Mouse (Mus musculus) stomach, embryonic 16.5 days (tissue): Measurements from ENCODE around the gene Atf2. TPM values are rescaled to one million over a fixed set of nuclear protein-coding genes. Genes with fewer than 3 reads are reported as not detected.
"Not testable (repeated sequence)": the region's sequence is repeated elsewhere in the genome, so short reads cannot be mapped to it uniquely, and the experiment has no call there.

Experiments
- ATAC-seq: fragments of 200-750 bp; cut with Nextera tagmentation; 2 replicates; pipeline ENCODE4 v1.8.0; 2017; ENCODE audit warnings: moderate number of reproducible peaks, moderate TSS enrichment; ENCODE audit not compliant: insufficient read depth, low FRiP score
- H3K27ac ChIP-seq: fragments of 300-500 bp; sonication (generic); 2 replicates; pipeline ENCODE4 v1.5.1; 2014; ENCODE audit warnings: low read length
- H3K27me3 ChIP-seq: fragments of 300-500 bp; sonication (generic); 2 replicates; pipeline ENCODE4 v1.6.1; 2014; ENCODE audit warnings: low read length, control low read depth, mixed read lengths; ENCODE audit not compliant: control insufficient read depth, insufficient read depth
- H3K36me3 ChIP-seq: fragments of 300-500 bp; sonication (generic); 2 replicates; pipeline ENCODE4 v1.6.1; 2014; ENCODE audit warnings: low read length; ENCODE audit not compliant: control insufficient read depth, insufficient read depth
- H3K4me1 ChIP-seq: fragments of 300-500 bp; sonication (generic); 2 replicates; pipeline ENCODE4 v1.6.1; 2014; ENCODE audit warnings: low read length, control low read depth, mixed read lengths; ENCODE audit not compliant: control insufficient read depth, insufficient read depth
- H3K4me2 ChIP-seq: fragments of 300-500 bp; sonication (generic); 2 replicates; pipeline ENCODE4 v1.6.1; 2014; ENCODE audit warnings: low read depth, low read length, mixed read lengths
- H3K4me3 ChIP-seq: fragments of 300-500 bp; sonication (generic); replicated peaks from 2 replicates; pipeline ENCODE4 v1.5.1; 2014; ENCODE audit warnings: mild to moderate bottlenecking, low read length
- H3K9ac ChIP-seq: fragments of 300-500 bp; sonication (generic); 2 replicates; pipeline ENCODE4 v1.6.1; 2014; ENCODE audit warnings: low read length
- H3K9me3 ChIP-seq: fragments of 300-500 bp; sonication (generic); replicated peaks from 2 replicates; pipeline ENCODE4 v1.6.1; 2016; ENCODE audit warnings: low read length, control low read depth; ENCODE audit not compliant: control insufficient read depth
- WGBS: fragments of 180-500 bp; shearing (Covaris S2); extraction: QIAGEN DNeasy Blood & Tissue Kit; methylation state at CpG from one replicate; pipeline ENCODE4 v1.1.7; 2014; 5-methylcytosine and 5-hydroxymethylcytosine counted together
- polyA plus RNA-seq: library from polyadenylated mRNA; unstranded; fragments of >200 nt; fragmentation: Nextera tagmentation; extraction: Ambion mirVana; gene quantifications from 2 replicates; pipeline ENCODE4 v1.2.1, GENCODE M21; 2015

Gene Atf2
- polyA plus RNA-seq, 1 experiment from 2014 or later = 65.4 TPM

DNA sequence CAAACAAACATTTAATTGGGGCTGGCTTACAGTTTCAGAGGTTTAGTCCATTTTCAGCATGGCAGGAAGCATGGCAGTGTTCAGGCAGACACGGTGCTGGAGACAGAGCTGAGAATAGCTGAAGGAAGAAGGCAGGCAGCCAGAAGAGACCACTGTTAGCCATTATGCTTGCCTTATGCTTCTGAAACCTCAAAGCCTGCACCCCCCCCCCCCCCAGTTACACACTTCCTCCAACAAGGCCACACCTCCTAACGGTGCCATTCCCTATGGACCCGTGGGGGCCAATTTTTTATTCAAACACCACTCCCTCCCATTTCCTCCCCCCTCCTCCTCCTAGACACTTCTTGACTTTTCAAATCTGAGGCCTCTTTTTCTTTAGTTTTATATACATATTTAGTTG lies 19.8 kb upstream of the Atf2 start:
- no peak overlapping the region for H3K27ac ChIP-seq
- no peak overlapping the region for H3K4me2 ChIP-seq
- no peak overlapping the region for H3K9ac ChIP-seq
- H3K4me1 ChIP-seq = peaks cover 10% of the 10 kb centered on the region
- H3K4me3 ChIP-seq = no peak overlapping the region
- peaks cover 19% of the 10 kb centered on the region for H3K36me3 ChIP-seq
- no peaks in the 10 kb centered on the region for H3K9me3 ChIP-seq
- no peak for ATAC-seq
- H3K27me3 ChIP-seq = no peaks in the 10 kb centered on the region
- 73% methylated on average over 3 of the region's 3 CpGs for WGBS

DNA sequence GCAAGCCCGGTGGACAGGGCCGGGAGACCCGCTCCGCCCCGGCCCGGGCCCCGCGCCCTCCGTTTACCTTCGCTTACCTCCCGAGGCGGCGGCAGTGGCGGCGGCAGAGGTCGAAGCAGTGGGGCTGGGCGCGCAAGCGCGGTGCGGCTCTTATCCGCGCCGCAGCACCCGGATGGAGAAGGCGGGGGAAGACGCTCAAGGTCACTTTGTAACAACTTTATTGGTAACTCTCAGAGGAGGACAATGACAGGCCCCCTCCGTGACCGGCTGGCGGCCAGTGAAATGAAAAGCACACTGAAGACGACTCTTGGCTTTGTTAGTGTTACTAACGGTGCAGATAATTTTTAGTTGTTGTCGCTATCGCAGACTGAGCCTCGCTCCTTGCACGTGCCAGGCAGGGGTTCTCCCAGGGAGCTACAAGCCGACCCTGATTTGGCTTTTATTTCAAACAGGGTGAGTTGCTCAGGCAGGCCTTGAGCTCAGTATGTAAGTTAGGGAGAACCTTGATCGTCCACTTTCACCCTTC lies 18.8 kb upstream of the Atf2 start, which contains the start of gene Atp5g3:
TSS of gene Atp5g3 (minus strand) at position 152 of the 526 bp plus-strand sequence.
- 1% methylated on average over 38 of the region's 38 CpGs for WGBS
- Histone ChIP-seq H3K4me3 (peak within 1 kb of the TSS; percentile 100), H3K36me3 (peaks cover 27% of the 10 kb centered on the region), H3K9me3 (no peaks in the 10 kb centered on the region), H3K27me3 (no peaks in the 10 kb centered on the region), H3K27ac (peak within 1 kb of the TSS; percentile 97), H3K4me2 (peak within 1 kb of the TSS; percentile 73), H3K4me1 (peaks cover 10% of the 10 kb centered on the region), H3K9ac (peak within 1 kb of the TSS; percentile 100)
- ATAC-seq = peak; percentile 96

DNA sequence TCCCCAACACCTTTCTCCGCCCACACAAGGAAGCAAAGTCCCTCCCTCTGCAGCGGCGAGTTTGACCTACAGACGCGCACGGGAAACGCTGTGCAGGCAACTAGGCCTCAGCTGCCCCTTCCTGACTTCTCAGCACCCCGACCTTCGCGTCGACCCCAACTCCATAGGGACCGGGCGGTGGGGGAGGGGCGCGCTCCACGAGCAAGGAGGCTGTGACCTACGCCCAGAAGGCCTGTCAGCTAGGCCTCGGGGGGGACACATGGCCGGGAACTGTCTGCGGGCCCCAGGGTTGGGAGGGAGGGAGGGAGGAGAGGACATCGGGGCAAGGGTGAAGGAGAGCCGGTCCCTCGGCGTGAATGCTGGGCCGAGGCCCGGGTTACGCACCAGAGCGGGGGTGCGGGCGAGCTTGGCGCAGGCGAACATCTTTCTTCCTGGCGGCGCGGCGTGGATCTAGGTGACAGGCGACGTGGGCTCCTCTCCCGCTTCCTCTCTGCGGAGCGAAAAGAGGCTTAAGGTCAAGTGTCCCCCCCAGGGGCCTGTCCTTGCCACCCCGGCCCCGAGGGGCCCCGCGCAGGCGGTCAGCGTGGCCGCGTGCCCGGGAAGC lies 18.2 kb upstream of the Atf2 start:
- H3K9me3 ChIP-seq = no peaks in the 10 kb centered on the region
- peak; percentile 57; the same call in 1 of the 2 replicates for ATAC-seq
- peak overlapping the region; percentile 97 for H3K27ac ChIP-seq
- peaks cover 27% of the 10 kb centered on the region for H3K36me3 ChIP-seq
- H3K4me1 ChIP-seq = peaks cover 10% of the 10 kb centered on the region
- H3K4me2 ChIP-seq = peak overlapping the region; percentile 73
- WGBS = under 1% methylated on average over 50 of the region's 50 CpGs
- H3K4me3 ChIP-seq = peak overlapping the region; percentile 100
- H3K9ac ChIP-seq = peak overlapping the region; percentile 100
- H3K27me3 ChIP-seq = no peaks in the 10 kb centered on the region

DNA sequence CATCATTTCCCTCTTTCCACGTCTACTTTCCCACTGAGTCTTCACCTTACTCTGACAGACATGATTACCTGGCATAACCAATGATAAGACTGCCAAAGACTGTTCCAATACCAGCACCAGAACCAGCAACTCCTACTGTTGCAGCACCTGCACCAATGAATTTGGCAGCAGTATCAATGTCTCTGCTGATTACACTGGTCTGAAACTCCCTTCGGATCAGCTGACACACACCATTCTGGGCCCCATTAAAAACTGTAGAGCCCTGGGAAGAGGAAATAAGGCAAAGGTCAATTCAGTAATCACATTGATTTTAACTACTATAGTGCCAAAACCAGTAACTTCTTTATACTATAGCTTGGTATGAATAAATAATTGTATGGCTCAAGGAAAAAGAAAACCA lies 16.7 kb upstream of the Atf2 start:
- 79% methylated on average over 2 of the region's 2 CpGs for WGBS
- Histone ChIP-seq H3K27me3 (no peaks in the 10 kb centered on the region), H3K36me3 (peaks cover 27% of the 10 kb centered on the region), H3K9ac (no peak overlapping the region), H3K4me1 (peaks cover 10% of the 10 kb centered on the region), H3K4me2 (no peak overlapping the region), H3K27ac (no peak overlapping the region), H3K9me3 (no peaks in the 10 kb centered on the region), H3K4me3 (no peak overlapping the region)
- no peak for ATAC-seq

DNA sequence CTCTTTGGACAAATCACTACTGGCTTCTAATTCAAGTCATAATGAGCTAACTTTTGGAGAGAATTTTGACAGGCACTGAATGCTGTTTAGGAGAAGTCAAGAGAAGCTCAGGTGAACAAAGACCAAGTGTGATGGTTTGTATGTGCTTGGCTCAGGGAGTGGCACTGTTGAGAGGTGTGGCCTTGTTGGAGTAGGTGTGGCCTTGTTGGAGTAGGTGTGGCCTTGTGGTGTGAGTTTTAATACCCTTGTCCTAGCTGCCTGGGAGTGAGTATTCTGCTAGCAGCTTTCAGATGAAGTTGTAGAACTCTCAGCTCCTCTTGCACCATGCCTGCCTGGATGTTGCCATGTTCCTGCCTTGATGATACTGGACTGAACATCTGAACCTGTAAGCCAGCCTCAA lies 12.2 kb upstream of the Atf2 start:
- H3K36me3 ChIP-seq = peaks cover 27% of the 10 kb centered on the region
- not testable (repeated sequence) for H3K9ac ChIP-seq, H3K27ac ChIP-seq, ATAC-seq, H3K9me3 ChIP-seq, H3K4me3 ChIP-seq, H3K4me2 ChIP-seq, H3K27me3 ChIP-seq, H3K4me1 ChIP-seq

DNA sequence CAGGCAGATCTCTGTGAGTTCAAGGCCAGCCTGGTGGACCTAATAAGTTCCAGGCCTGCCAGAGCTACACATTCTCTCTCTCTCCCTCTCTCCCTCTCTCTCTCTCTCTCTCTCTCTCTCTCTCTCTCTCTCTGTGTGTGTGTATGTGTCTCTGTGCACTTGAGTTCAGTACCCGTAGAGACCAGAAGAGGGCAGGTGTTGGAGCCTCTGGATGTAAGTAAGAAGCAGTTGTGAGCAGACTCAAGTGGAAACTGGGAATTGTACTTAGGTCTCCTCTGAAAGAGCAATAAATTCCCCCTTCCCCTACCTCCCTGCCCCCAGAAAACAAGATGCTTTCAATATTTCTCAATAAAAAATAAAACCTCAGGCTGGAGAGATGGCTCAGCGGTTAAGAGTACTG lies 11.1 kb upstream of the Atf2 start:
- no peaks in the 10 kb centered on the region for H3K9me3 ChIP-seq
- H3K36me3 ChIP-seq = peaks cover 21% of the 10 kb centered on the region
- H3K9ac ChIP-seq = no peak overlapping the region
- no peak overlapping the region for H3K27ac ChIP-seq
- no peaks in the 10 kb centered on the region for H3K4me1 ChIP-seq
- 98% methylated on average over 2 of the region's 2 CpGs for WGBS
- H3K4me2 ChIP-seq = no peak overlapping the region
- no peaks in the 10 kb centered on the region for H3K27me3 ChIP-seq
- ATAC-seq = no peak
- no peak overlapping the region for H3K4me3 ChIP-seq

DNA sequence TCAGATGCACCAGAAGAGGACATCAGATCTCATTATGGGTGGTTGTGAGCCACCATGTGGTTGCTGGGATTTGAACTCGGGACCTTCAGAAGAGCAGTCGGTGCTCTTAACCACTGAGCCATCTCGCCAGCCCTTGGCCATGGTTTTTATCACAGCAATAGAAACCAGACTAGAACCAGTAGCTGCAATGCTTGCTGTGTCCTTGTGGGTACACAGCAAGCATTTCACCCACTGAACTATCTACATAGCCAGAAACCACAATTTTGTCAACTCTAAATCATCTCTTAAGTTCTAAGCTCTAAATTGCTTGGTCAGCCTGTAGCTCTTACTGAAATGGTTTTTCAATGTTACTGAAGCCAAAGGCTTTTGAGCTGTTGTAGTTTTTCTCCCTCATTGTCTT lies 9.9 kb upstream of the Atf2 start:
- not testable (repeated sequence) for ATAC-seq

DNA sequence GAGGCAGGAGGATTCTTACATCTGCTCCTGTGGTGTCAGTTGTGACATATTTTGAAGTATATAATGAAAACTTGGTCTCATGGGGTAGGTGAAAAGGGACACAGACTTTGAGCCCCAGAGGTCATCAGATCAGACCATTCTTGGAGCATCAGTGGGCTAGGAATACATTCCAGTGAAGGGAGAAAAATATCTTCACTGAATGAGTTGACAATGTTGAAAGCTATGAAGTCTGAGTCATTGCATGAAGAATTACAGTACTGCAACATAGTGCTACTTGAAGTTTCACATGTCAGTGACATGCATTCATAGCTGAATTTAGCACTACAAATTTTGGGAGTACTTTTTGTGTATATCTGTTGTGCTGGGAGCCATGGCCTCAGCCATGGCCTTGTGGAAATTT lies 8.7 kb upstream of the Atf2 start:
- Histone ChIP-seq H3K27ac (no peak overlapping the region), H3K4me3 (no peak overlapping the region), H3K27me3 (no peaks in the 10 kb centered on the region), H3K9me3 (no peaks in the 10 kb centered on the region), H3K9ac (no peak overlapping the region), H3K4me2 (no peak overlapping the region), H3K36me3 (no peaks in the 10 kb centered on the region), H3K4me1 (no peaks in the 10 kb centered on the region)
- no peak for ATAC-seq

More for the DNA sequence above, 9.9 kb upstream of the Atf2 start:
- H3K4me2 ChIP-seq, H3K9ac ChIP-seq, H3K4me1 ChIP-seq, H3K36me3 ChIP-seq, H3K9me3 ChIP-seq, H3K27me3 ChIP-seq, H3K4me3 ChIP-seq, H3K27ac ChIP-seq: not testable (repeated sequence)
- 89% methylated on average over 3 of the region's 3 CpGs for WGBS

DNA sequence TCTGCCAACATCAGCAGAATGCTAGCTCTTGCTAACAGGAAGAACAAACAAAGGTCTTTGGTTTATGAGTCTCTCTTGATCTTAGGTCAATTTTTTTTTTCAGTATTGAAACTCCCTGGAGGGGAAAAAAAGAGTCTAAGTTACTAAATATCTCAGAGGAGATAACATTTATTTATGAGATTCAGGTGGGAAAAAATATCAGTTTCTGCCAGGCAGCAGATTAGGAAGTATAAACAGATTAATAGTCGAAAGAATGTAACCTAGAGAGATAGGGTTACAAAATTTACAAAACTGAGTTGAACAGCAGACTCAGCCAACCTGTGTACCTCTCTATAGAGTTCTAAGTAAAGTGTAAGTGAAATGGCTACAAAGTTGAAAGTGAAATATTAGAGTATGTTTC lies 7.9 kb upstream of the Atf2 start:
- Histone ChIP-seq H3K4me3 (no peak overlapping the region), H3K27me3 (no peaks in the 10 kb centered on the region), H3K4me2 (no peak overlapping the region), H3K9ac (no peak overlapping the region), H3K27ac (no peak overlapping the region), H3K36me3 (no peaks in the 10 kb centered on the region), H3K4me1 (no peaks in the 10 kb centered on the region), H3K9me3 (no peaks in the 10 kb centered on the region)
- WGBS = 41% methylated on average over 1 of the region's 1 CpGs
- ATAC-seq = no peak
